Mouse (Mus musculus) neural tube, embryonic 11.5 days (tissue): Measurements from ENCODE around the gene Pelo. TPM values are rescaled to one million over a fixed set of nuclear protein-coding genes. Genes with fewer than 3 reads are reported as not detected.

Experiments
- ATAC-seq: fragments of 200-750 bp; cut with Nextera tagmentation; 2 replicates; pipeline ENCODE4 v1.8.0; 2017; ENCODE audit warnings: moderate number of reproducible peaks, mild to moderate bottlenecking, moderate TSS enrichment, moderate library complexity; ENCODE audit not compliant: insufficient read depth, low FRiP score, low TSS enrichment
- DNase-seq: peaks from one replicate; pipeline ENCODE4 v3.0.0-alpha.2; 2015; ENCODE audit warnings: low spot score
- H3K27ac ChIP-seq: fragments of 300-500 bp; sonication (generic); 2 replicates; pipeline ENCODE4 v1.5.1; 2014; ENCODE audit warnings: low read depth, mild to moderate bottlenecking, low read length
- H3K27me3 ChIP-seq: fragments of 300-500 bp; sonication (generic); 2 replicates; pipeline ENCODE4 v1.6.1; 2014; ENCODE audit warnings: mild to moderate bottlenecking, low read length, mixed read lengths; ENCODE audit not compliant: control insufficient read depth, insufficient read depth
- H3K36me3 ChIP-seq: fragments of 300-500 bp; sonication (generic); 2 replicates; pipeline ENCODE4 v1.6.1; 2014; ENCODE audit warnings: mild to moderate bottlenecking, low read length, moderate library complexity, mixed read lengths; ENCODE audit not compliant: control insufficient read depth, insufficient read depth
- H3K4me1 ChIP-seq: fragments of 300-500 bp; sonication (generic); 2 replicates; pipeline ENCODE4 v1.6.1; 2014; ENCODE audit warnings: low read length, mixed read lengths; ENCODE audit not compliant: control insufficient read depth, insufficient read depth
- H3K4me2 ChIP-seq: fragments of 300-500 bp; sonication (generic); 2 replicates; pipeline ENCODE4 v1.6.1; 2014; ENCODE audit warnings: low read depth, mild to moderate bottlenecking, moderate library complexity
- H3K4me3 ChIP-seq: fragments of 300-500 bp; sonication (generic); 2 replicates; pipeline ENCODE4 v1.5.1; 2014; ENCODE audit warnings: low read depth, low read length
- H3K9ac ChIP-seq: fragments of 300-500 bp; sonication (generic); 2 replicates; pipeline ENCODE4 v1.6.1; 2014; ENCODE audit warnings: mild to moderate bottlenecking, low read length
- H3K9me3 ChIP-seq: fragments of 300-500 bp; sonication (generic); 2 replicates; pipeline ENCODE4 v1.6.1; 2016; ENCODE audit warnings: low read length; ENCODE audit not compliant: control insufficient read depth
- WGBS: fragments of 180-500 bp; shearing (Covaris S2); extraction: QIAGEN DNeasy Blood & Tissue Kit; methylation state at CpG from one replicate; pipeline ENCODE4 v1.1.7; 2014; 5-methylcytosine and 5-hydroxymethylcytosine counted together
- polyA plus RNA-seq: library from polyadenylated mRNA; unstranded; fragments of >200 nt; fragmentation: Nextera tagmentation; extraction: Ambion mirVana; gene quantifications from 2 replicates; pipeline ENCODE4 v1.2.1, GENCODE M21; 2014

Gene Pelo
- polyA plus RNA-seq, 1 experiment from 2014 or later: 6.6 TPM

DNA sequence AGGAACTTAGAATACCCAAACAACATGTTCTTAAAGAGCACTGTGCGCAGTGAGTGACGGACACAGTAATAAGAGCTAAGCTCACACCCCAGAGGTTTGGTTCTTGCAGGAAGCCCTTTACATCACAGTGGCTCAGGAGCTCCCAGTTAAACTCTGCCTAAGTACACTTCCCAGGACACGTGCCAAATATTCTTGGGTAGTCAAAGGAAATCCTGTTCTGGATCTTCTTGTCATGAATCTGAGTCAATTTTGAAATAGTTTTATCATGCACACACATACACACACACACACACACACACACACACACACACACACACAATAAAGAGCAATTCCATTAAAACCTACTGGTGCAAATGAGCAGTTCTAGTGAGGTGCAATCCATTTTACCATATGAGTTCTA lies 18.6 kb downstream of the Pelo start:
- Histone ChIP-seq H3K36me3 (no peaks in the 10 kb centered on the region), H3K27me3 (no peaks in the 10 kb centered on the region), H3K4me2 (no peak overlapping the region), H3K4me3 (no peak overlapping the region), H3K27ac (no peak overlapping the region), H3K9ac (no peak overlapping the region), H3K4me1 (no peaks in the 10 kb centered on the region), H3K9me3 (no peaks in the 10 kb centered on the region)
- DNase-seq: no peak
- ATAC-seq: no peak
- 88% methylated on average over 3 of the region's 3 CpGs for WGBS

DNA sequence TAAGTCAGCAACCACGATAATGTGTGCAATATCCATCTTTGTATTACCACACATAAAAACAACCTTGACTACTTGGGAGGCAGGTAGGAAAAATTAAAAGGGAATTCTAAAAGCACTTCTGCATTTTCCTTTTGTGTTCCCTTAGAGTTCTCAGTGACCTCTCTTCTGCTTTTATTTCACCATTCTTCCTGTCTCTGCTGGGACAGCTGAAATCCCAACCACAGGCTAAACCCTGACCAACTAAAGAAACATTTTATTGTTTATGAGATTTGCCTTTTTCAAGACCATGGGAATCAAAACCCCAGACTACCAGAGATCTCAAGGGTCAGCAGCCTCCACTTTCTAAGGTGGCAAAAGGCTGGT lies 22.0 kb downstream of the Pelo start:
- Histone ChIP-seq H3K9me3 (no peaks in the 10 kb centered on the region), H3K27ac (no peak overlapping the region), H3K27me3 (no peaks in the 10 kb centered on the region), H3K9ac (no peak overlapping the region), H3K4me1 (no peaks in the 10 kb centered on the region), H3K36me3 (no peaks in the 10 kb centered on the region), H3K4me3 (no peak overlapping the region), H3K4me2 (no peak overlapping the region)
- 82% methylated on average over 1 of the region's 1 CpGs for WGBS
- ATAC-seq: no peak
- DNase-seq: no peak

DNA sequence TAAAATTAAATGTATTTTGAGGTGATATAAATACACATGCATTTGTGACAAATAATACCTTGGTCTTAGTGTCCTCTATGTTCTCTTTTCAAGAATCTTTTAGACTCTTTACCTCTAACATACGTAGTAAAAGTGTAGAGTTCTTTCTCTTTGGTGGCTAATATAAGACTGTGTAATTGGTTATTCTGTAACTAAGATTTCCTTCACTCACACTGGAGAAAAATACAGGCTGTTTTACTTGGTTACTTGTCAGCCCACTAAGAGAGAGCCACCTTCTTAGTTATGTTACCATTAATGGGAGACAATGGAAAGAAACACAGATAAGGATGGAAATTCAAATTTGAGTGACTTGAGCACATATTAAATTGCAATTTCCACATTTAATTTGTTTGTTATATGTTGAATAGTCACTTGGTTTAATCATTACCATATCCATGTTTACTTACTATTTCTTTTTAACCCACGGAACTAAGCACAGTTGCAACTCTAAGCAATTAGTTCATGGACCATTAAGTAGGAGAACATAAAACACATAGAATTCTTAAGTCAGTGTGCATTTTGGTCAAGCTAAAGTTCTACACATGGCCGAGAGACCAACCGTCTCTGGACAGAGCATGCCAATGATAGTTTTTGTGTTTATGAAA lies 22.5 kb downstream of the Pelo start:
- no peaks in the 10 kb centered on the region for H3K27me3 ChIP-seq
- H3K9ac ChIP-seq: no peak overlapping the region
- 77% methylated on average over 4 of the region's 4 CpGs for WGBS
- no peaks in the 10 kb centered on the region for H3K9me3 ChIP-seq
- DNase-seq (no peak), ATAC-seq (no peak)
- H3K27ac ChIP-seq: no peak overlapping the region
- no peaks in the 10 kb centered on the region for H3K4me1 ChIP-seq
- no peaks in the 10 kb centered on the region for H3K36me3 ChIP-seq
- no peak overlapping the region for H3K4me2 ChIP-seq
- H3K4me3 ChIP-seq: no peak overlapping the region

DNA sequence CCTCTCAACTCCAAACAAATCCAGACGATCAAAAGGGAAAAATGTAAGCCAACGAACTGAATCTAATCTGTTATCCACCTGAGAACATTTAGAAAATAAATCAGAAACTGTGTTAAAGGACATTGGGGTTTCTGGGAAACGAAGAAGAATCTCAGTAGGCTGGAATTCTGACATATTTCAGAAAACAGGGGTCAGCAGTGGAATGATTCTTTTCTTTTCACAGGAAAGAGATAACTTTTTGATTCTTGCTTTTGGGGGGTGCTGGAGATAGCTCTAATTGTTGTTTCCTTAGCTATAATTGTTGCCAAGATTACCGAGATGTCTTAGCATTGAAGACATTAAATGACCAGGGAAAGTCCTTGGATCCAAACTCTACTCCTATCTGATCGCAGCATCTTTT lies 32.4 kb downstream of the Pelo start:
- no peaks in the 10 kb centered on the region for H3K27me3 ChIP-seq
- no peaks in the 10 kb centered on the region for H3K36me3 ChIP-seq
- no peak overlapping the region for H3K9ac ChIP-seq
- no peaks in the 10 kb centered on the region for H3K4me1 ChIP-seq
- DNase-seq (no peak), ATAC-seq (no peak)
- no peak overlapping the region for H3K4me3 ChIP-seq
- H3K27ac ChIP-seq: no peak overlapping the region
- no peaks in the 10 kb centered on the region for H3K9me3 ChIP-seq
- 86% methylated on average over 5 of the region's 5 CpGs for whole genome bisulfite sequencing
- no peak overlapping the region for H3K4me2 ChIP-seq

DNA sequence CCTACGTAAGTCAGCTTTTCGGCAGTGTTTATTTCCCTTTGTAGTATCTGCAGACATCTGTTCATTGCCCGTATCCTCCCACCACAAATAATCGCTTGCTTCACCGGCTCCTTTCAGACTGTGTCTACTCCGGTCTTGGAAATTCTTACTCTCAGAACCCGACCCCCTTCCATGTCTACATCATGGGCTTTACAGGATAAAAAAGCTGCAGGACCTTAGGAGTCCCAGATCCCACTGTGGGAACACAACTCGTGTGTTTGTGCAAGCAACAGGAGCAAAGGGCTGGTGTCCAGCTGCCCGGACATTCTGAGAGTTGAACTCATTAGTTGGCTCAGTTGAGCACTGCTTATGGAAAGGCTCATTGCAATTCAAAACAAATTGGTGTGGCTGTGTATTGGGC lies 35.2 kb downstream of the Pelo start:
- peak; percentile 47 for DNase-seq
- Histone ChIP-seq H3K4me3 (no peak overlapping the region), H3K27ac (no peak overlapping the region), H3K9ac (no peak overlapping the region), H3K27me3 (no peaks in the 10 kb centered on the region), H3K4me1 (no peaks in the 10 kb centered on the region), H3K36me3 (no peaks in the 10 kb centered on the region), H3K9me3 (no peaks in the 10 kb centered on the region), H3K4me2 (no peak overlapping the region)
- ATAC-seq: no peak; the same call in 1 of the 2 replicates
- WGBS: 23% methylated on average over 9 of the region's 9 CpGs

DNA sequence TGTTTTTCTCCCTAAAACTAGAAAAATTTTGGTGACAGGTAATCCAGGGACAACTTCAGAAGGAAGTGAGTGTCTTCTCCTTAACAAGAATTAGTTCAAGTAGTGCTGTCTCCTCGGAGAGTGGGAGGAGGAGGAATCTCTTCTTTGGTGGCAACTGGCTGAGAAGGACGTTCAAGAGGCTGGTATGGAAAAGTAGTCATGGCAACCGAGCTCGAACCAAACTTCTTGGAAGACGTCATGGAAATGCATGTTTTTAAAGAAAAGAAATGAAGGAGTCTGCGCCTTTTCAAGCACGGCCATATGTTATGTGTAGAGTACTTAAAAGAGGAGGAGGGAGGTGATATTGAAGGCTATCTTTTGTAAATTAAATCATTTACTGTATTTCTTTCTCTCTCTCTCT lies 37.4 kb downstream of the Pelo start:
- H3K9ac ChIP-seq: no peak overlapping the region
- 70% methylated on average over 7 of the region's 7 CpGs for WGBS
- no peak overlapping the region for H3K4me2 ChIP-seq
- H3K36me3 ChIP-seq: no peaks in the 10 kb centered on the region
- DNase-seq (no peak), ATAC-seq (no peak)
- H3K4me1 ChIP-seq: no peaks in the 10 kb centered on the region
- H3K27ac ChIP-seq: no peak overlapping the region
- H3K9me3 ChIP-seq: no peaks in the 10 kb centered on the region
- no peak overlapping the region for H3K4me3 ChIP-seq
- H3K27me3 ChIP-seq: no peaks in the 10 kb centered on the region

DNA sequence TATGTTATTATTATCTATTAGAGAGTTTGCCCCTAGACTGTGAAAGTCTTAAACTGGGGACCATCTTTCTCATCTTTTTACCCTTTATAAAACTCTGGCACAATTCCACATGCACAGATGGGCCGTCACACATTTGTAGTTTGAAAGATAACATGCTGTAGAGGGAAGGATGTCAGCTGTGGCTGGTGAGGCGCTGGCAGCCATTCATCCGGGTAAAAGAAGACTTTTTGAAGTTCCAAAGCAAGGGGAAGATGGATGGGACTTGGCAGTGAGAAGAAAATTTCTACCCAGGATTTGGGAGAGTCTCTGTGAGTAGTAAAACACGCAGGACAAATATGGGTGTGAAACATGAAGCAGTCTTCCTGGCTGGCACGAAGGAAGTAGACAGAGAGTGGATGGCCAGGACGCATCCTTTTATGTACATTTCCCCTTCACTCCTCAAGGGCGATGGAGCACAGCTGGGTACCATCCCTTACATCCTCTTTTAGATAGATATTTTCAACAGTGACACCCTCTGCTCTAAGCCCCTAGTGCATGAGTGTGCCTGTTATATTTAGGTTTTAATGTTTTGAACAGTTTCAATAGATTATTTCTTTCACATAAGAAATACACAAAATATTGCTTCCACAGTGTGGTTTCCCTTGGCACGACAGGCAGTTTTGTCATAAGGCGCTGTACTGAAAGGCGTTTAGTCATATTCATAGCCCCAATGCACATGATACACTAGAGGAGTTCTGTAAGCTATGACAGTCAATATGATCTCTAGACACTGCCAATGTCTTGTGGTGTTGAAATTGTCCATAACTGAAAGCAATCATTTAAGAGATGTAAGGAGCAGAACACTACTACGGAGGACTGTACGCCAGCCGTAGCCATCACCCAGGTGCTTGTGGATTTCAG lies 39.1 kb downstream of the Pelo start:
- Histone ChIP-seq H3K4me3 (no peak overlapping the region), H3K4me2 (no peak overlapping the region), H3K27ac (no peak overlapping the region), H3K36me3 (no peaks in the 10 kb centered on the region), H3K4me1 (no peaks in the 10 kb centered on the region), H3K27me3 (no peaks in the 10 kb centered on the region), H3K9ac (no peak overlapping the region), H3K9me3 (no peaks in the 10 kb centered on the region)
- WGBS: 83% methylated on average over 13 of the region's 13 CpGs
- no peak for ATAC-seq
- DNase-seq: no peak

DNA sequence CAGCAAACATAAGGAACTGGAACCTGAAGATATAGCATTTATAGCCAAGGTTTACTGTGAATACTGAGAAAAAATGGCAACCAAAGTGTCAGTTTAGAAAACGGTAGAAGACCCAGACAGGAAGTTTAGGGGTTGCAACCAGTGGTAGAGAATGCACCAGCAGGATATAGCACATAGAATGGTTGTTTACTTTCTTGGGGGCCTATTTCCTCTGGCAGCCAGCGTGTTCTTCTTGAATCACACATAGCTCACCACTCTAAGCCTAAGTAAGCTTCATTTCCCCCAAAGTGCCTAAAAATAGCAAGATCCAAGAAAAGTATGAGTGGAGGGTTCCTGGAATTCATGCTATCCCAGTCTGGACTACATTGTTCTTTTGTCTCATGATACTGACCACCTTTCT lies 47.3 kb downstream of the Pelo start:
- DNase-seq (no peak), ATAC-seq (no peak)
- no peaks in the 10 kb centered on the region for H3K9me3 ChIP-seq
- H3K4me1 ChIP-seq: no peaks in the 10 kb centered on the region
- H3K4me2 ChIP-seq: no peak overlapping the region
- H3K4me3 ChIP-seq: no peak overlapping the region
- H3K9ac ChIP-seq: no peak overlapping the region
- H3K27me3 ChIP-seq: no peaks in the 10 kb centered on the region
- H3K27ac ChIP-seq: no peak overlapping the region
- H3K36me3 ChIP-seq: no peaks in the 10 kb centered on the region
- 72% methylated on average over 2 of the region's 2 CpGs for WGBS
